Mouse (Mus musculus) neutrophil, adult 65 days (primary cell): ENCODE data around the gene Cd6. TPM values are rescaled to one million over a fixed set of nuclear protein-coding genes. Genes with fewer than 3 reads are reported as not detected.

Experiments used
- total RNA-seq: library from RNA; stranded (reverse); gene quantifications from 2 replicates; pipeline ENCODE4 v1.2.4, GENCODE M21; 2023

Cd6 gene
- total RNA-seq, result 1.7 and 2.6 TPM in 2 replicates

DNA sequence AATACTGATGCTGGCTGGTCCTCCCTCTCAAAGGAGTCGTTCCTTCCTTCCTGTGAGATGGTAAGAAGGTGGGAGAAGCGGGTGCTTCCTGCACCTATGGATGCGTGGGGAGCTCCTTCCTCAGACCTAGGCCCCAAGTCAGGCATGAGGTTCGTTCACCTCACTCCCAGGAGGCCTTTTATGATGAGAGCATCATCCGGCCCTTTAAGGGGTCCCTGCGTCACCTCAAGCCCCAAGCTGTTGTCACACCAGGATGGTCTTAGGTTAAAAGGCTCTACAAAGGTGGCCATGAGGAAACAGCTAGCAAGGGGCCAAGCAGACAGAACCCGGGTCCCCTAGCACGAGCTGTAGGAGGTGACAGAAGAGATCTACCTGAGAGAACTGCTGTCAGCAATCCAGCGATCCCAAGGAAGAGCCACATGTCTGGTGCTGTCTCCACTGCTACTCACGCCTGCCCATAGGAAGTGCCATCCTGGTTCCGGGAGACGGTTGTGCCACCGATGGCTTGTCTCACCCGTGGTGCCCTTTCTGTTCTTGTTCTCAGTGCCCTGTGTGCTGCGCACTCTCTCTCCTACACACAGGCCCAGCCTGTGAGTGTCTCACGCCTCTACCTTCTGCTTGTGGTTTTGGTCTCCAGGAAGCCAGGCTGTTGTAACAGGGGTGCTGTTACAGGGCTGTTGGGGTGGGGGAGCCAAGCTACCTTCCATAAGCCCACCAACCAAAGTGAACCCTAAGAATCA is at the start of gene Cd6:
Cd6 (minus strand) TSS at position 623 of the 740 bp plus-strand sequence.

DNA sequence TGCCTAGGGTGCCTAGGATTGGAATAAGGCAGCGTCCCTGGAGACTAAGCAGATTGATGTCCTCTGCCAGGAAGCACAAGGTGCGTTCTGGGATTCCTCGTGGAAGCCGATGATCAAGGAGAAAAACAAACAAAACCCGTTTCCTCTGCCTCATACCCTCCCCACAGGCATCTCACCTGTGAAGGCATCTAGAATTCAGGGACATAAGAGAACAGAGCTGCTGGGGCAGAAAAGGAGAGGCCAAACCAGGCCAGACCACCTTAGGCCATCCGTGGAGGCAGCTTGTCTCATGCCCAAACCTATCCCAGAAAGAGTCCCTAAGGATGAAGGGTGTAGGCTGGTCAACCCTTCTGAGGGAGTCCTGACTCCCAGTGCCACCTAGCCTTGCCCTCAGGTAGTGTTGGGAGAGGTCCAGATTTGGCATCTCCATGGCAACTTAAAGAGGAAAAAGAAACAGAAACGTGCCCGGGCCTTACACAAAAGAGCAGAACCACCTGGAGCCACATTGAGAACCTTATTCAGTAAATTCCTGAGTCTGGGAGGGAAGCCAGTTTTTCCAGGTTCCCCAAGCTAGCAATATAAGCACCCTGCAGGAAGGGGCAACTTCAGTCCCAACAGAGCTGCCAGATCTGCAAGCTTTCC is 40.1 kb upstream of the Cd6 start, which contains the start of gene Tmem132a:
Tmem132a (minus strand) TSS at position 55 of the 642 bp plus-strand sequence.

DNA sequence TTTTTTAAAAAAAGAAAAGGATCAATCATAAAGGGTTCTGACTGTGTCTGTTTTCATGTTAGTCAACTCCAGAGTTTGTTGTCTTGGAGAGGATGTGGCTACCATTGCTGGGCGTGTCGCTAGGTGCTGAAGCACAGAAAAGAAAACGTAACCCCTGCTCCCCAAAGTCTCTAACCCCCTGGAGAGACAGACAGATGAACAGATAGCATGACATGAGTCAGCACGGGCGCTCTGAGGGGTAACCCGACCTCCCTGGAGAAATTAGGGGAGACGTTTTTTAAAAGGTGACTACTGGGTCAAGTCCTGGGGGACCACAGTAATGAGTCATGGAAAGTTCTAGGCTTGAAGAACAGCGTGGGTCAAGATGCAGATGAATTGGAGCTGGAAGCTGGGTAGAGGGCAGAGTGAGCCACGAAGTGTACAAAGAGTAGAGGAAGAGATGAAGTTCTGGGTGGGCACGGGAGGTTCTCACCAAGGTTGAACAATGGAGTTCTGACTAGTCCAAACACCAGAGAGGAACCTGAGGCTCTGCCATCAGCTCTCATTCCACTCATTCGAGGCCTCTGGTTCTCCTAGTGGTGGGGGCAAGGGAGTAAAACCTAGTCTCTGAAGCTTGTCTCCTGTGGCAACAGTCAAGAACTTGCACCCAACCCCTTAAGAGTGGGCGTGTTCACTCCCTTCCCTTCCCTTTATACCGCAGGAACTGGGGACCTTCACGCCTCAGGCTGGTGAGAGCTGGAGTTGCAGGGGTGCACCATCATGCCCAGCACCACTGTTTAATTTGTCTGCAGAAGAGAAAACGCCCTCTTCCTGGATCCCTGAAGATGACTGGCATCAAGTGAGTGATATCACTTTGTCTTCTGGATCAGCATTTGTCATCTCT is 9.4 kb upstream of the Cd6 start, which contains the start of gene Slc15a3:
Slc15a3 (plus strand) TSS at position 718 of the 883 bp plus-strand sequence.

Other genes starting within 250 kb of the Cd6 start
- 76.8 and 83.0 TPM in 2 replicates for gene Ddb1, start 224.7 kb downstream of the Cd6 start, total RNA-seq
- gene Tkfc, start 224.4 kb downstream of the Cd6 start, total RNA-seq, result 5.7 and 9.3 TPM in 2 replicates
- gene Vwce, start 195.8 kb downstream of the Cd6 start, total RNA-seq, result 0.25 and 1.0 TPM in 2 replicates
- gene Pga5, start 152.0 kb downstream of the Cd6 start, total RNA-seq, result not detected in 2 replicates
- gene Vps37c, start 141.3 kb downstream of the Cd6 start, total RNA-seq, result 52.3 and 63.6 TPM in 2 replicates
- 0.84 and 1.2 TPM in 2 replicates for gene Cd5, start 91.1 kb downstream of the Cd6 start, total RNA-seq
- gene Slc15a3, start 9.7 kb upstream of the Cd6 start, total RNA-seq, result 218 and 238 TPM in 2 replicates
- gene Tmem132a, start 39.9 kb upstream of the Cd6 start, total RNA-seq, result 0.29 and 0.54 TPM in 2 replicates
- 19.3 and 21.2 TPM in 2 replicates for gene Tmem109, start 51.9 kb upstream of the Cd6 start, total RNA-seq
- gene Prpf19, start 65.2 kb upstream of the Cd6 start, total RNA-seq, result 51.2 and 52.9 TPM in 2 replicates
- not detected in 2 replicates for gene Zp1, start 90.6 kb upstream of the Cd6 start, total RNA-seq
- gene Ptgdr2, start 107.1 kb upstream of the Cd6 start, total RNA-seq, result not detected in 2 replicates
- gene Ccdc86, start 119.2 kb upstream of the Cd6 start, total RNA-seq, result 14.6 and 18.1 TPM in 2 replicates
- not detected in 2 replicates for gene Ms4a10, start 144.6 kb upstream of the Cd6 start, total RNA-seq
- not detected in 2 replicates for gene Ms4a15, start 163.2 kb upstream of the Cd6 start, total RNA-seq
- gene Ms4a18, start 188.0 kb upstream of the Cd6 start, total RNA-seq, result not detected in 2 replicates